Mouse (Mus musculus): ENCODE measurements around the gene Spata1. TPM values are rescaled to one million over a fixed set of nuclear protein-coding genes. Genes with fewer than 3 reads are reported as not detected.

Gene Spata1
- 9.2 and 10.4 TPM in 2 replicates for polyA plus RNA-seq (2016; fragmentation: Nextera tagmentation; extraction: Ambion mirVana)

GRCm38 (mm10) chr3:146499431-146500002 is at the start of gene Spata1, which contains the start of gene Gng5:
Gene Spata1 (minus strand): TSS chr3:146499753.
Gene Gng5 (plus strand): TSS chr3:146499807.
- H3K4me3 ChIP-seq: peak within 1 kb of the TSS; percentile 85
- H3K27me3 ChIP-seq: no peaks in the 10 kb centered on the region
- peak; percentile 88 for ATAC-seq (ENCODE audit: insufficient number of reproducible peaks, insufficient read depth, low FRiP score, low TSS enrichment)
- peak within 1 kb of the TSS; percentile 91 for H3K4me2 ChIP-seq (replicated peaks)
- H3K36me3 ChIP-seq: peaks cover 8% of the 10 kb centered on the region
- WGBS: under 1% methylated on average over 68 of the region's 88 CpGs
- peak within 1 kb of the TSS; percentile 94 for H3K27ac ChIP-seq
- peaks cover 17% of the 10 kb centered on the region for H3K4me1 ChIP-seq
- H3K9ac ChIP-seq: peak within 1 kb of the TSS; percentile 87
- H3K9me3 ChIP-seq: no peaks in the 10 kb centered on the region

GRCm38 (mm10) chr3:146543632-146544031 is 44.1 kb upstream of the Spata1 start:
- WGBS: 18% methylated on average over 1 of the region's 1 CpGs
- no peak for ATAC-seq (ENCODE audit: insufficient number of reproducible peaks, insufficient read depth, low FRiP score, low TSS enrichment)

DNA sequence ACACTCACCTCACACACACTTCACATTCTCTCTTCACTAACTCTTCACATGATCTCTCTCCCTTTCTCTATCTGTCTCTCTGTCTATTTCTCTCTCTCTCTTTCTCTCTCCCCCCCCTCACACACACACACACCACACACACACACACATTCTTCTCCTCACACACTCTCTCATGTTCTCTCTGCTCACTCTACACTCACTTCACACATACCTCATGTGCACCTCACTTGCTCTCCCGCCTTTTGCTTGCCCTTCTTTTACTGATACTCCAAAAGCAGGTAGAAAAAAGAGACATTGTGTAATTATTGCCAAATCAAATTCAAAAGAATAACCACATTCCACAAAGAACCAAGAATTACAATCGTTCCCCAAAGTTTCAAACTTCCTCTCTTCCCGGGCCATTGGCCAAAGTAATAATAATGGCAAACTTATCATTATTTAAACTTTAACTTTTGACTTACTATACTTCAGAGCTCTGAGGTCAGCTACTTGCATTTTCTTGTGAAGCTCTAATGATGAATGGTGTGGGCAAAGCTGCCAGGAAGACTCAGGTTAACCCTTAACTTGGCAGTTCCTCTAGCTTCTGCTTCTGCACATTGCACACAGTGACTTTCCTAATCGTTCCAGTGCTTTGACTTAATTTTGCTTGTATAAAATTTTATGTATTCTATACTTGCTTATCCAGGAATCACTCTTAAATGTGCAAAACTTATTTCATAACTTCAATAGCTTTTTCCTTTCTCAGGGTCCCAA is 41.1 kb upstream of the Spata1 start:
- H3K4me1 ChIP-seq: no peaks in the 10 kb centered on the region
- no peak overlapping the region for H3K4me3 ChIP-seq
- no peaks in the 10 kb centered on the region for H3K36me3 ChIP-seq
- no peak overlapping the region for H3K4me2 ChIP-seq (replicated peaks)
- no peaks in the 10 kb centered on the region for H3K27me3 ChIP-seq
- H3K9me3 ChIP-seq: no peaks in the 10 kb centered on the region
- 87% methylated on average over 4 of the region's 4 CpGs for WGBS
- H3K9ac ChIP-seq: no peak overlapping the region
- H3K27ac ChIP-seq: no peak overlapping the region
- no peak for ATAC-seq (ENCODE audit: insufficient number of reproducible peaks, insufficient read depth, low FRiP score, low TSS enrichment)

More at GRCm38 (mm10) chr3:146543632-146544031, 44.1 kb upstream of the Spata1 start:
- no peak overlapping the region for H3K4me2 ChIP-seq (replicated peaks)
- H3K9me3 ChIP-seq: no peaks in the 10 kb centered on the region
- H3K4me3 ChIP-seq: no peak overlapping the region
- H3K27ac ChIP-seq: no peak overlapping the region
- no peaks in the 10 kb centered on the region for H3K36me3 ChIP-seq
- no peaks in the 10 kb centered on the region for H3K27me3 ChIP-seq
- no peaks in the 10 kb centered on the region for H3K4me1 ChIP-seq
- no peak overlapping the region for H3K9ac ChIP-seq

- H3K9me3 ChIP-seq: no peaks in the 10 kb centered on the region
- no peak overlapping the region for H3K27ac ChIP-seq
- no peaks in the 10 kb centered on the region for H3K27me3 ChIP-seq
- H3K9ac ChIP-seq: no peak overlapping the region
- no peak for ATAC-seq (ENCODE audit: insufficient number of reproducible peaks, insufficient read depth, low FRiP score, low TSS enrichment)
- 63% methylated on average over 6 of the region's 6 CpGs for WGBS
- no peaks in the 10 kb centered on the region for H3K4me1 ChIP-seq
- no peaks in the 10 kb centered on the region for H3K36me3 ChIP-seq
- no peak overlapping the region for H3K4me2 ChIP-seq (replicated peaks)
- H3K4me3 ChIP-seq: no peak overlapping the region
Measured at GRCm38 (mm10) chr3:146534986-146535385, 35.4 kb upstream of the Spata1 start.

DNA sequence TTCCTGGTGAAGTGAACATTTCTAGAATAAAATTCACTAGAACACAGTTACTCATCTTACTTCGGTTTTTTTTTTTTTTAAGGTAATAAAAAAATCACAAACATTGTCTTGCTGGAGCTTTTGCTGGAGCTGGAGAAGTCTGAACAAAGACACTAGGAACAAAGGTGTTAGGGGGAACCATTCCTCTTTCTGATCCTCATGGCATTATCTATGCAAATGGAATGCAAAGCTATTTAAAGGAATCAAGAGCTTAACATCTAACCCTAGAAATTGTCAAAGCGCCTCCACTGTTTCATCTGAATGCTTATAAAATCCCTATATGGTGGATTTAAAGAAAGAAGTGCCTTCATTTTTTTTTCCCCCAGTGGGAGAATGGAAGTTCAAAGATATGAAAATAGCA is 28.8 kb upstream of the Spata1 start:
- no peak overlapping the region for H3K27ac ChIP-seq
- H3K9me3 ChIP-seq: no peaks in the 10 kb centered on the region
- no peak overlapping the region for H3K9ac ChIP-seq
- no peaks in the 10 kb centered on the region for H3K27me3 ChIP-seq
- no peaks in the 10 kb centered on the region for H3K36me3 ChIP-seq
- no peaks in the 10 kb centered on the region for H3K4me1 ChIP-seq
- WGBS: 37% methylated on average over 2 of the region's 2 CpGs
- no peak overlapping the region for H3K4me3 ChIP-seq
- no peak for ATAC-seq (ENCODE audit: insufficient number of reproducible peaks, insufficient read depth, low FRiP score, low TSS enrichment)
- no peak overlapping the region for H3K4me2 ChIP-seq (replicated peaks)

DNA sequence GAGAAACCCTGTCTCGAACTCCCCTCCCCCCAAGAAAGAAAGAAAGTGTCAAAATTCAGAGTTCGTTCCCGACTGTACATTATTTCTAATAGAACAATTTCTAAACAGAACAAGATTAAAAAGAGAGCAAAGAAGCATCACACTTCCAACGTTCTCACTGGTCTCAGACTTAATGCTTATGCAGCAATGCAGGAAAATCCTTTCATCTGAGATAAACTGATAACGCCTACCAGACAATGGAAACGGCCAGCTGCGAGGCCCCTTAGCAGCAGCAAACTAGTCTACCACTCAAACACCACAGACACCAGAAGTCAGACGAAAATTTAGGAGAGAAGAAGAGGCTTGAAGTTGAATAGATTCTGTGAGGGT is 22.1 kb upstream of the Spata1 start:
- no peaks in the 10 kb centered on the region for H3K9me3 ChIP-seq
- H3K27ac ChIP-seq: peak overlapping the region; percentile 97
- ATAC-seq (ENCODE audit: insufficient number of reproducible peaks, insufficient read depth, low FRiP score, low TSS enrichment): no peak
- peak overlapping the region; percentile 68 for H3K4me3 ChIP-seq
- 18% methylated on average over 8 of the region's 8 CpGs for WGBS
- H3K4me2 ChIP-seq (replicated peaks): peak overlapping the region; percentile 60
- peak overlapping the region; percentile 75 for H3K9ac ChIP-seq
- H3K4me1 ChIP-seq: no peaks in the 10 kb centered on the region; the same call in 1 of the 2 replicates
- H3K27me3 ChIP-seq: no peaks in the 10 kb centered on the region
- H3K36me3 ChIP-seq: peaks cover 16% of the 10 kb centered on the region

- ATAC-seq (ENCODE audit: insufficient number of reproducible peaks, insufficient read depth, low FRiP score, low TSS enrichment): peak; percentile 91
- WGBS: 1% methylated on average over 75 of the region's 82 CpGs
Measured at GRCm38 (mm10) chr3:146520798-146521651, 21.5 kb upstream of the Spata1 start, which contains the start of gene Rpf1. Gene Rpf1 (minus strand): TSS chr3:146521429.

DNA sequence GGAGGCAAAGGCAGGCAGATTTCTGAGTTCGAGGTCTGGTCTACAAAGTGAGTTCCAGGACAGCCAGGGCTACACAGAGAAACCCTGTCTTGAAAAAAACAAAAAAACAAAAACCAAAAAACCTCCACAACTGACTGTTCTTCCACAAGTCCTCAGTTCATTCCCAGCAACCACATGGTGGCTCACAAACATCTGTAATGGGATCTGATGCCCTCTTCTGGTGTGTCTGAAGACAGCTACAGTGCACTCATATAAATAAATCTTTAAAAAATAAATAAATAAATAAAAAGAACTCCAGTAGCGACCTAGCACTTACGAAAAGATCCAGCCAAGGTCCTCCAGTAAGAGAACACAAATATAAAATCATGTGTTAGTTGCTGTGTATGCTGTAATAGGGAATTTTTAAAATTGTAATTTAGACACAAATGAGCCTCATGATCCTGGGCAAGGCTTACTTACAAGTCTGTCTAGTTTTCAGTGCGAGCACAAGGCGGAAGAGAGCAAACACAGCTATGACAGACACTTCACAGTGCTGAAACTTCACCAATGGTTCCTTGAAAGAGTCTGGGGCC is 20.8 kb upstream of the Spata1 start:
- H3K9ac ChIP-seq: peak overlapping the region; percentile 75
- H3K4me1 ChIP-seq: no peaks in the 10 kb centered on the region; the same call in 1 of the 2 replicates
- peaks cover 20% of the 10 kb centered on the region for H3K36me3 ChIP-seq
- H3K4me3 ChIP-seq: peak overlapping the region; percentile 68
- H3K4me2 ChIP-seq (replicated peaks): peak overlapping the region; percentile 60
- peak overlapping the region; percentile 97 for H3K27ac ChIP-seq
- no peaks in the 10 kb centered on the region for H3K27me3 ChIP-seq
- WGBS: 32% methylated on average over 5 of the region's 5 CpGs
- no peaks in the 10 kb centered on the region for H3K9me3 ChIP-seq
- ATAC-seq (ENCODE audit: insufficient number of reproducible peaks, insufficient read depth, low FRiP score, low TSS enrichment): no peak

More at GRCm38 (mm10) chr3:146520798-146521651, 21.5 kb upstream of the Spata1 start, which contains the start of gene Rpf1:
- Histone ChIP-seq H3K9me3 (no peaks in the 10 kb centered on the region), H3K27ac (peak within 1 kb of the TSS; percentile 97), H3K4me2 (replicated peaks) (peak within 1 kb of the TSS; percentile 60), H3K4me1 (no peaks in the 10 kb centered on the region; the same call in 1 of the 2 replicates), H3K4me3 (peak within 1 kb of the TSS; percentile 68), H3K36me3 (peaks cover 16% of the 10 kb centered on the region), H3K9ac (peak within 1 kb of the TSS; percentile 75), H3K27me3 (no peaks in the 10 kb centered on the region)

GRCm38 (mm10) chr3:146506711-146507110 is 7.2 kb upstream of the Spata1 start:
- no peaks in the 10 kb centered on the region for H3K9me3 ChIP-seq
- no peak overlapping the region for H3K4me3 ChIP-seq
- no peak overlapping the region for H3K4me2 ChIP-seq (replicated peaks)
- peaks cover 6% of the 10 kb centered on the region for H3K4me1 ChIP-seq
- no peaks in the 10 kb centered on the region for H3K27me3 ChIP-seq
- WGBS: 95% methylated on average over 7 of the region's 7 CpGs
- ATAC-seq (ENCODE audit: insufficient number of reproducible peaks, insufficient read depth, low FRiP score, low TSS enrichment): no peak
- peaks cover 45% of the 10 kb centered on the region for H3K36me3 ChIP-seq
- H3K9ac ChIP-seq: no peak overlapping the region
- H3K27ac ChIP-seq: no peak overlapping the region

DNA sequence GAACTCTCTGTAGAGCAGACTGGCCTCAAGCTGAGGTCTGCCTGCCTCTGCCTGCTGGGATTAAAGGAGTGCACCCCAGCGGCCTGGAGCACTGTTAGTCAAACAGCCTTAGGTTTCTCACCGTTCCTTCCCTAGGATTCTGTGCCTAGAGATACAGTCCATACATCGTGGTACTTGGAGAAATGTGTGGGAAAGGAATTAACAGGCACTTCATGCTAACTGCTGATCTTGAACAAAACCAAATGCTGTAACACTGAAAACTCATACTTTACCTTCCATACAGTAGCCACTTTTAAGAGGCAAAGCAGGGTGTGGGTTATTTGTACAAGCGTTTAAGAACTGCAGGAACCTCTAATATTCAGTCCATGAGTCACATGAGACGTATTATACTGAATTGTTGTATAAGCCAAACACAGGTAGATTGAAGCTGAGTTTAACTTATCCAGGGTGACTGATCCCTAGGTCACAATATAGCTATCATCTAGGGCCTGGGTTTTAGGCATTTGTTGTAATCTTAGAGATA is 2.1 kb upstream of the Spata1 start:
- ATAC-seq (ENCODE audit: insufficient number of reproducible peaks, insufficient read depth, low FRiP score, low TSS enrichment): no peak
- Histone ChIP-seq H3K9me3 (no peaks in the 10 kb centered on the region), H3K4me2 (replicated peaks) (peak overlapping the region; percentile 91), H3K4me1 (peaks cover 17% of the 10 kb centered on the region), H3K4me3 (peak overlapping the region; percentile 85), H3K27me3 (no peaks in the 10 kb centered on the region), H3K36me3 (peaks cover 19% of the 10 kb centered on the region), H3K9ac (peak overlapping the region; percentile 87), H3K27ac (no peak overlapping the region)
- WGBS: 51% methylated on average over 5 of the region's 5 CpGs

DNA sequence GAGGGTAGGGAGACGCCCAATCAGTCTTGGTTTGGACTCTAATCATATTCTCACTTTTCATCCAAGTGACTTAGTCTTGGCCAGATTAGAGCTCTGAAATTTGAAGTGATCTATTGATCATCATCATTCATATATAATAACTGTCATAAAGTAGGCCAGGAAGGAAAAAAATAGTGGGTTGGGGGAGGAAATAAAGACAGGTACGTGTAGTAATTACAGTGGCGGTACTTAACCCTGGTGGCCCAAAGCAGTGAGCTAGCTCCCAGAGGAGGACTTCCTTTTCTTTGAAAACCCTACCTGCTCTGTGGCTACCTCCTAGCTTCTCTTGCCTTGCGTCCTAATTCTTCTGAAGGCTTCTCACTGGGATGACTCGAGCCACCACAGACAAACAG is 1.3 kb upstream of the Spata1 start:
- Histone ChIP-seq H3K4me2 (replicated peaks) (peak overlapping the region; percentile 91), H3K27ac (peak overlapping the region; percentile 94; the same call in 1 of the 2 replicates), H3K9me3 (no peaks in the 10 kb centered on the region), H3K27me3 (no peaks in the 10 kb centered on the region), H3K36me3 (peaks cover 13% of the 10 kb centered on the region), H3K4me3 (peak overlapping the region; percentile 85), H3K9ac (peak overlapping the region; percentile 87), H3K4me1 (peaks cover 17% of the 10 kb centered on the region)
- 7% methylated on average over 5 of the region's 5 CpGs for WGBS
- ATAC-seq (ENCODE audit: insufficient number of reproducible peaks, insufficient read depth, low FRiP score, low TSS enrichment): no peak

Measured in embryonic facial prominence, embryonic 12.5 days (tissue).